Mouse (Mus musculus) stomach, postnatal 0 days (tissue): Measurements from ENCODE around the gene Opcml. TPM values are rescaled to one million over a fixed set of nuclear protein-coding genes. Genes with fewer than 3 reads are reported as not detected.

Source experiments
- ATAC-seq: fragments of 200-750 bp; cut with Nextera tagmentation; 2 replicates; pipeline ENCODE4 v1.8.0; 2017; ENCODE audit not compliant: low FRiP score, low TSS enrichment
- DNase-seq: peaks from one replicate; pipeline ENCODE4 v3.0.0-alpha.2; 2016; ENCODE audit warnings: low spot score
- H3K27ac ChIP-seq: fragments of 300-500 bp; sonication (generic); replicated peaks from 2 replicates; pipeline ENCODE4 v1.5.1; 2014; ENCODE audit warnings: mild to moderate bottlenecking, control low read depth
- H3K27me3 ChIP-seq: fragments of 300-500 bp; sonication (generic); 2 replicates; pipeline ENCODE4 v1.6.1; 2014; ENCODE audit warnings: low read length; ENCODE audit not compliant: control insufficient read depth, insufficient read depth
- H3K36me3 ChIP-seq: fragments of 300-500 bp; sonication (generic); 2 replicates; pipeline ENCODE4 v1.6.1; 2014; ENCODE audit warnings: low read length, mixed read lengths; ENCODE audit not compliant: control insufficient read depth, insufficient read depth
- H3K4me1 ChIP-seq: fragments of 300-500 bp; sonication (generic); replicated peaks from 2 replicates; pipeline ENCODE4 v1.6.1; 2014; ENCODE audit warnings: antibody characterized with exemption; ENCODE audit not compliant: control insufficient read depth, insufficient read depth
- H3K4me2 ChIP-seq: fragments of 300-500 bp; sonication (generic); replicated peaks from 2 replicates; pipeline ENCODE4 v1.6.1; 2014; ENCODE audit warnings: low read depth, mild to moderate bottlenecking, control low read depth, moderate library complexity
- H3K4me3 ChIP-seq: fragments of 300-500 bp; sonication (generic); 2 replicates; pipeline ENCODE4 v1.5.1; 2014; ENCODE audit warnings: low read depth, low read length, control low read depth
- H3K9ac ChIP-seq: fragments of 300-500 bp; sonication (generic); 2 replicates; pipeline ENCODE4 v1.6.1; 2014; ENCODE audit warnings: mild to moderate bottlenecking, low read length, control low read depth, mixed read lengths
- H3K9me3 ChIP-seq: fragments of 300-500 bp; sonication (generic); 2 replicates; pipeline ENCODE4 v1.6.1; 2016; ENCODE audit warnings: low read length; ENCODE audit not compliant: control insufficient read depth
- CTCF ChIP-seq: IDR thresholded peaks from 2 replicates; pipeline ENCODE4 v1.5.1; 2016; ENCODE audit warnings: antibody characterized with exemption, low read depth, mild to moderate bottlenecking, moderate library complexity
- EP300 ChIP-seq: optimal IDR thresholded peaks from 2 replicates; pipeline ENCODE3; 2016; ENCODE audit warnings: antibody characterized with exemption
- WGBS: fragments of 180-500 bp; shearing (Covaris S2); extraction: QIAGEN DNeasy Blood & Tissue Kit; methylation state at CpG from one replicate; pipeline ENCODE4 v1.1.7; 2014; 5-methylcytosine and 5-hydroxymethylcytosine counted together
- polyA plus RNA-seq: library from polyadenylated mRNA; unstranded; fragments of >200 nt; fragmentation: Nextera tagmentation; extraction: Ambion mirVana; gene quantifications from 2 replicates; pipeline ENCODE4 v1.2.1, GENCODE M21; 2015

Gene Opcml
- polyA plus RNA-seq, 1 experiment from 2014 or later = 1.1 TPM

- TF ChIP-seq EP300 (no peak), CTCF (no peak)
- no peak overlapping the region for H3K4me2 ChIP-seq
- no peaks in the 10 kb centered on the region for H3K4me1 ChIP-seq
- no peak overlapping the region for H3K4me3 ChIP-seq
- no peak overlapping the region for H3K9ac ChIP-seq
- H3K36me3 ChIP-seq = no peaks in the 10 kb centered on the region
- no peak for DNase-seq
- no peak overlapping the region for H3K27ac ChIP-seq
- H3K27me3 ChIP-seq = no peaks in the 10 kb centered on the region
- H3K9me3 ChIP-seq = no peaks in the 10 kb centered on the region
- no peak for ATAC-seq
- WGBS = 73% methylated on average over 4 of the region's 4 CpGs
Observed at GRCm38 (mm10) chr9:28178123-28178887, 387.7 kb downstream of the Opcml start.

GRCm38 (mm10) chr9:28181916-28182315 lies 391.3 kb downstream of the Opcml start:
- Histone ChIP-seq H3K9me3 (no peaks in the 10 kb centered on the region), H3K4me1 (no peaks in the 10 kb centered on the region), H3K27ac (no peak overlapping the region), H3K9ac (no peak overlapping the region), H3K4me2 (no peak overlapping the region), H3K4me3 (no peak overlapping the region), H3K27me3 (no peaks in the 10 kb centered on the region), H3K36me3 (no peaks in the 10 kb centered on the region)
- WGBS = 78% methylated on average over 7 of the region's 7 CpGs
- DNase-seq = no peak
- TF ChIP-seq CTCF = no peak
- no peak for TF ChIP-seq EP300
- ATAC-seq = no peak

- no peak for DNase-seq
- WGBS = 75% methylated on average over 2 of the region's 2 CpGs
- Histone ChIP-seq H3K4me2 (no peak overlapping the region), H3K27ac (no peak overlapping the region), H3K9me3 (no peaks in the 10 kb centered on the region), H3K36me3 (no peaks in the 10 kb centered on the region), H3K4me1 (no peaks in the 10 kb centered on the region), H3K9ac (no peak overlapping the region), H3K27me3 (no peaks in the 10 kb centered on the region), H3K4me3 (no peak overlapping the region)
- ATAC-seq = no peak
- TF ChIP-seq CTCF (no peak), EP300 (no peak)
Observed at GRCm38 (mm10) chr9:28190226-28190625, 399.7 kb downstream of the Opcml start.

- DNase-seq (no peak), ATAC-seq (no peak)
- H3K27ac ChIP-seq = no peak overlapping the region
- no peaks in the 10 kb centered on the region for H3K36me3 ChIP-seq
- H3K9me3 ChIP-seq = no peaks in the 10 kb centered on the region
- no peak overlapping the region for H3K9ac ChIP-seq
- no peaks in the 10 kb centered on the region for H3K27me3 ChIP-seq
- no peak overlapping the region for H3K4me3 ChIP-seq
- no peak overlapping the region for H3K4me2 ChIP-seq
- H3K4me1 ChIP-seq = no peaks in the 10 kb centered on the region
- 74% methylated on average over 1 of the region's 1 CpGs for WGBS
- no peak for TF ChIP-seq CTCF
- no peak for TF ChIP-seq EP300
Observed at GRCm38 (mm10) chr9:28190751-28191150, 400.2 kb downstream of the Opcml start.

- no peaks in the 10 kb centered on the region for H3K36me3 ChIP-seq
- H3K4me2 ChIP-seq = no peak overlapping the region
- H3K27ac ChIP-seq = no peak overlapping the region
- no peaks in the 10 kb centered on the region for H3K9me3 ChIP-seq
- WGBS = 90% methylated on average over 2 of the region's 2 CpGs
- no peak for TF ChIP-seq CTCF
- no peak for TF ChIP-seq EP300
- no peak for ATAC-seq
- DNase-seq = no peak
- H3K4me3 ChIP-seq = no peak overlapping the region
- no peaks in the 10 kb centered on the region for H3K27me3 ChIP-seq
- no peak overlapping the region for H3K9ac ChIP-seq
- no peaks in the 10 kb centered on the region for H3K4me1 ChIP-seq
Observed at GRCm38 (mm10) chr9:28196550-28196949, 406.0 kb downstream of the Opcml start.

- no peak overlapping the region for H3K4me3 ChIP-seq
- no peaks in the 10 kb centered on the region for H3K36me3 ChIP-seq
- DNase-seq = no peak
- H3K9ac ChIP-seq = no peak overlapping the region
- 29% methylated on average over 2 of the region's 2 CpGs for WGBS
- no peak for ATAC-seq
- H3K27me3 ChIP-seq = no peaks in the 10 kb centered on the region
- H3K4me1 ChIP-seq = no peaks in the 10 kb centered on the region
- TF ChIP-seq CTCF (no peak), EP300 (no peak)
- H3K27ac ChIP-seq = no peak overlapping the region
- H3K9me3 ChIP-seq = no peaks in the 10 kb centered on the region
- H3K4me2 ChIP-seq = no peak overlapping the region
Observed at GRCm38 (mm10) chr9:28197061-28197460, 406.5 kb downstream of the Opcml start.
